In genomic region chr14:73608668-73609481, GRCm38 (mm10) we compare ENCODE assay signal across 20 mouse cellular contexts. TPM values are rescaled to one million over a fixed set of nuclear protein-coding genes. Genes with fewer than 3 reads are reported as not detected.
DNase-seq lines count a peak whose midpoint lies in the region; ATAC-seq lines count a peak whose summit lies in the region.
"Had no signal": no experiment of that assay in that cellular context is flagged by ENCODE, and none has a peak within 500 bp of the region (broad histone marks: within the 10 kb centered on the region; RNA-seq: fewer than 3 reads in every experiment).

No protein-coding gene starts in this region.

- peaks cover 13% of the 10 kb centered on the region for H3K36me3 ChIP-seq in kidney, embryonic 15.5 days
- H3K36me3 ChIP-seq: intestine, embryonic 15.5 days had no signal

- no peak overlapping the region for H3K9ac ChIP-seq in kidney, embryonic 15.5 days
- H3K9ac ChIP-seq: forebrain, embryonic 15.5 days; intestine, embryonic 15.5 days; liver, embryonic 12.5 days had no signal

- DNase-seq in embryo, embryonic 9.5 days (ENCODE audit: extremely low spot score) = peak; percentile 16
- DNase-seq in embryo, embryonic 10.5 days (ENCODE audit: low spot score) = no peak
- DNase-seq in kidney, adult 8-10 months = no peak
- peak; percentile 38 for DNase-seq in thymus, postnatal 0 days (ENCODE audit: low spot score)
- DNase-seq in thymus, postnatal 36 days = no peak
- DNase-seq in thymus, postnatal 4 days = peak; percentile 14
- DNase-seq: cerebellum, postnatal 36 days; gastrocnemius, adult 2 months; heart, postnatal 4 days; retina, postnatal 1 day; spleen, adult 18-20 months had no signal

- 15% methylated on average over 11 of the region's 11 CpGs for WGBS in kidney, embryonic 15.5 days

- H3K27me3 ChIP-seq in kidney, embryonic 15.5 days = no peaks in the 10 kb centered on the region
- H3K27me3 ChIP-seq: forebrain, embryonic 15.5 days; intestine, embryonic 15.5 days had no signal

- peak overlapping the region; percentile 67 for H3K27ac ChIP-seq in kidney, embryonic 15.5 days
- H3K27ac ChIP-seq: forebrain, embryonic 15.5 days; gastrocnemius, adult 2 months; intestine, embryonic 15.5 days; liver, embryonic 12.5 days; stomach, postnatal 0 days had no signal

- peak overlapping the region; percentile 29; the same call in 1 of the 2 replicates for H3K4me2 ChIP-seq in kidney, embryonic 15.5 days
- H3K4me2 ChIP-seq: forebrain, embryonic 15.5 days; intestine, embryonic 15.5 days; liver, embryonic 12.5 days had no signal

- no peaks in the 10 kb centered on the region for H3K9me3 ChIP-seq in kidney, embryonic 15.5 days (replicated peaks)
- H3K9me3 ChIP-seq: forebrain, embryonic 15.5 days; intestine, embryonic 15.5 days; liver, embryonic 12.5 days had no signal

- H3K4me3 ChIP-seq in kidney, embryonic 15.5 days (replicated peaks) = no peak overlapping the region
- H3K4me3 ChIP-seq: forebrain, embryonic 15.5 days; gastrocnemius, adult 2 months; intestine, embryonic 15.5 days; liver, embryonic 12.5 days had no signal

- H3K4me1 ChIP-seq in kidney, embryonic 15.5 days = peaks cover 16% of the 10 kb centered on the region
- H3K4me1 ChIP-seq: forebrain, embryonic 15.5 days; intestine, embryonic 15.5 days; liver, embryonic 12.5 days had no signal

- ATAC-seq in kidney, embryonic 15.5 days (replicated peaks; ENCODE audit: low FRiP score) = peak; percentile 94
- ATAC-seq in cerebellum, adult (ENCODE audit: insufficient number of reproducible peaks, low FRiP score, low TSS enrichment) = no peak
- ATAC-seq: forebrain, embryonic 15.5 days; intestine, embryonic 15.5 days; liver, embryonic 12.5 days; midbrain, embryonic 16.5 days had no signal

RNA-seq across cellular contexts. Expression of gene Gm21750, which starts 52.1 kb away (rescaled TPM):
- not detected in 2 replicates for polyA plus RNA-seq in kidney, embryonic 15.5 days (2015; fragmentation: Nextera tagmentation; extraction: Ambion mirVana)
- polyA plus RNA-seq in thymus, postnatal 0 days (2015; fragmentation: Nextera tagmentation; extraction: Ambion mirVana) = not detected in 2 replicates
- polyA plus RNA-seq: forebrain, embryonic 15.5 days; intestine, embryonic 15.5 days; liver, embryonic 12.5 days; lung, postnatal 0 days; midbrain, embryonic 16.5 days; neural tube, embryonic 14.5 days; stomach, postnatal 0 days had no signal

Comparison
In these comparisons a context has a peak if more than half of its experiments do, and no peak if none do; other contexts are left out.
1. DNase-seq: peak in embryo, embryonic 9.5 days (single experiment), thymus, postnatal 0 days (single experiment) and thymus, postnatal 4 days (single experiment); none in embryo, embryonic 10.5 days (single experiment), kidney, adult 8-10 months (0 of 2) and thymus, postnatal 36 days (0 of 2).